Mouse (Mus musculus) embryonic facial prominence, embryonic 10.5 days (tissue): ENCODE data around the gene Myo1d. TPM values are rescaled to one million over a fixed set of nuclear protein-coding genes. Genes with fewer than 3 reads are reported as not detected.
A peak's percentile ranks its signal among the peaks of the same experiment; 100 is the strongest.

Experiments used
- DNase-seq: peaks from one replicate; pipeline ENCODE4 v3.0.0-alpha.2; 2017; ENCODE audit warnings: low spot score
- H3K27ac ChIP-seq: fragments of 300-500 bp; sonication (generic); replicated peaks from 2 replicates; pipeline ENCODE4 v1.5.1; 2016; ENCODE audit warnings: mild to moderate bottlenecking
- H3K27me3 ChIP-seq: fragments of 300-500 bp; sonication (generic); replicated peaks from 2 replicates; pipeline ENCODE4 v1.6.1; 2016; ENCODE audit warnings: low read depth, mild to moderate bottlenecking; ENCODE audit not compliant: poor library complexity, severe bottlenecking
- H3K36me3 ChIP-seq: fragments of 300-500 bp; sonication (generic); replicated peaks from 2 replicates; pipeline ENCODE4 v1.6.1; 2016; ENCODE audit warnings: mild to moderate bottlenecking, moderate library complexity
- H3K4me1 ChIP-seq: fragments of 300-500 bp; sonication (generic); 2 replicates; pipeline ENCODE4 v1.6.1; 2016
- H3K4me3 ChIP-seq: fragments of 300-500 bp; sonication (generic); 2 replicates; pipeline ENCODE4 v1.5.1; 2016; ENCODE audit warnings: mild to moderate bottlenecking, moderate library complexity
- H3K9me3 ChIP-seq: fragments of 300-500 bp; sonication (generic); 2 replicates; pipeline ENCODE4 v1.6.1; 2016; ENCODE audit warnings: mild to moderate bottlenecking
- WGBS: fragments of 180-500 bp; shearing (Covaris S2); methylation state at CpG from one replicate; pipeline ENCODE4 v1.1.7; 2016; 5-methylcytosine and 5-hydroxymethylcytosine counted together
- polyA plus RNA-seq: library from polyadenylated mRNA; unstranded; fragments of >200 nt; fragmentation: Nextera tagmentation; extraction: Ambion mirVana; gene quantifications from 2 replicates; pipeline ENCODE4 v1.2.1, GENCODE M21; 2016

The Myo1d gene
- polyA plus RNA-seq, 1 experiment from 2014 or later, result 4.0 TPM

GRCm38 (mm10) chr11:80498328-80499070 is 281.3 kb downstream of the Myo1d start:
- no peak overlapping the region; the same call in 1 of the 2 replicates for H3K27ac ChIP-seq
- no peaks in the 10 kb centered on the region for H3K27me3 ChIP-seq
- no peaks in the 10 kb centered on the region for H3K9me3 ChIP-seq
- no peaks in the 10 kb centered on the region for H3K36me3 ChIP-seq
- no peak overlapping the region for H3K4me3 ChIP-seq
- no peak for DNase-seq
- H3K4me1 ChIP-seq, result peaks cover 15% of the 10 kb centered on the region
- WGBS, result 70% methylated on average over 11 of the region's 11 CpGs

- no peak for DNase-seq
- WGBS, result 88% methylated on average over 10 of the region's 10 CpGs
- no peaks in the 10 kb centered on the region for H3K27me3 ChIP-seq
- H3K4me3 ChIP-seq, result no peak overlapping the region
- H3K27ac ChIP-seq, result no peak overlapping the region
- H3K4me1 ChIP-seq, result peaks cover 12% of the 10 kb centered on the region
- no peaks in the 10 kb centered on the region for H3K9me3 ChIP-seq
- H3K36me3 ChIP-seq, result no peaks in the 10 kb centered on the region
Observed at GRCm38 (mm10) chr11:80497225-80497919, 282.5 kb downstream of the Myo1d start.

GRCm38 (mm10) chr11:80496640-80497039 is 283.2 kb downstream of the Myo1d start:
- Histone ChIP-seq H3K9me3 (no peaks in the 10 kb centered on the region), H3K27me3 (no peaks in the 10 kb centered on the region), H3K4me3 (no peak overlapping the region), H3K27ac (no peak overlapping the region), H3K4me1 (peaks cover 12% of the 10 kb centered on the region), H3K36me3 (no peaks in the 10 kb centered on the region)
- no peak for DNase-seq
- WGBS, result 82% methylated on average over 1 of the region's 1 CpGs

- H3K9me3 ChIP-seq, result no peaks in the 10 kb centered on the region
- H3K36me3 ChIP-seq, result no peaks in the 10 kb centered on the region
- no peaks in the 10 kb centered on the region for H3K27me3 ChIP-seq
- 91% methylated on average over 6 of the region's 6 CpGs for WGBS
- H3K4me1 ChIP-seq, result peaks cover 15% of the 10 kb centered on the region
- no peak overlapping the region for H3K4me3 ChIP-seq
- no peak for DNase-seq
- no peak overlapping the region for H3K27ac ChIP-seq
Observed at GRCm38 (mm10) chr11:80495972-80496371, 283.9 kb downstream of the Myo1d start.

- H3K27ac ChIP-seq, result no peak overlapping the region
- no peaks in the 10 kb centered on the region for H3K36me3 ChIP-seq
- DNase-seq, result no peak
- H3K4me1 ChIP-seq, result peaks cover 27% of the 10 kb centered on the region
- WGBS, result 84% methylated on average over 9 of the region's 9 CpGs
- no peaks in the 10 kb centered on the region for H3K27me3 ChIP-seq
- no peak overlapping the region for H3K4me3 ChIP-seq
- H3K9me3 ChIP-seq, result no peaks in the 10 kb centered on the region
Observed at GRCm38 (mm10) chr11:80494852-80495251, 285.0 kb downstream of the Myo1d start.

- WGBS, result 93% methylated on average over 5 of the region's 5 CpGs
- H3K4me1 ChIP-seq, result peaks cover 30% of the 10 kb centered on the region
- no peaks in the 10 kb centered on the region for H3K36me3 ChIP-seq
- H3K4me3 ChIP-seq, result no peak overlapping the region
- no peaks in the 10 kb centered on the region for H3K27me3 ChIP-seq
- no peaks in the 10 kb centered on the region for H3K9me3 ChIP-seq
- H3K27ac ChIP-seq, result no peak overlapping the region
- no peak for DNase-seq
Observed at GRCm38 (mm10) chr11:80493186-80493585, 286.6 kb downstream of the Myo1d start.

GRCm38 (mm10) chr11:80490831-80491230 is 289.0 kb downstream of the Myo1d start:
- WGBS, result 67% methylated on average over 10 of the region's 10 CpGs
- peak overlapping the region; percentile 60 for H3K27ac ChIP-seq
- H3K36me3 ChIP-seq, result no peaks in the 10 kb centered on the region
- H3K4me3 ChIP-seq, result no peak overlapping the region
- H3K9me3 ChIP-seq, result no peaks in the 10 kb centered on the region
- no peak for DNase-seq
- no peaks in the 10 kb centered on the region for H3K27me3 ChIP-seq
- H3K4me1 ChIP-seq, result peaks cover 40% of the 10 kb centered on the region

GRCm38 (mm10) chr11:80489882-80490196 is 290.0 kb downstream of the Myo1d start:
- Histone ChIP-seq H3K36me3 (no peaks in the 10 kb centered on the region), H3K27me3 (peaks cover 10% of the 10 kb centered on the region; the same call in 1 of the 2 replicates), H3K4me1 (peaks cover 46% of the 10 kb centered on the region), H3K9me3 (no peaks in the 10 kb centered on the region), H3K4me3 (no peak overlapping the region), H3K27ac (peak overlapping the region; percentile 25; the same call in 1 of the 2 replicates)
- WGBS, result 51% methylated on average over 5 of the region's 5 CpGs
- no peak for DNase-seq

GRCm38 (mm10) chr11:80489172-80489881 is 290.5 kb downstream of the Myo1d start:
- Histone ChIP-seq H3K27ac (peak overlapping the region; percentile 25), H3K4me3 (no peak overlapping the region), H3K36me3 (no peaks in the 10 kb centered on the region), H3K27me3 (peaks cover 11% of the 10 kb centered on the region; the same call in 1 of the 2 replicates), H3K9me3 (no peaks in the 10 kb centered on the region), H3K4me1 (peaks cover 50% of the 10 kb centered on the region)
- no peak for DNase-seq
- 56% methylated on average over 12 of the region's 12 CpGs for WGBS

GRCm38 (mm10) chr11:80487904-80488587 is 291.8 kb downstream of the Myo1d start:
- no peak overlapping the region for H3K27ac ChIP-seq
- no peaks in the 10 kb centered on the region for H3K36me3 ChIP-seq
- H3K9me3 ChIP-seq, result no peaks in the 10 kb centered on the region
- no peak for DNase-seq
- 77% methylated on average over 15 of the region's 15 CpGs for WGBS
- no peak overlapping the region for H3K4me3 ChIP-seq
- peaks cover 59% of the 10 kb centered on the region for H3K4me1 ChIP-seq
- peaks cover 11% of the 10 kb centered on the region; the same call in 1 of the 2 replicates for H3K27me3 ChIP-seq

- no peak for DNase-seq
- H3K36me3 ChIP-seq, result no peaks in the 10 kb centered on the region
- peaks cover 62% of the 10 kb centered on the region for H3K4me1 ChIP-seq
- no peak overlapping the region for H3K4me3 ChIP-seq
- no peaks in the 10 kb centered on the region for H3K9me3 ChIP-seq
- 82% methylated on average over 10 of the region's 10 CpGs for WGBS
- H3K27me3 ChIP-seq, result peaks cover 16% of the 10 kb centered on the region; the same call in 1 of the 2 replicates
- no peak overlapping the region for H3K27ac ChIP-seq
Observed at GRCm38 (mm10) chr11:80485622-80486206, 294.1 kb downstream of the Myo1d start.

- H3K27me3 ChIP-seq, result peaks cover 16% of the 10 kb centered on the region; the same call in 1 of the 2 replicates
- DNase-seq, result no peak
- H3K4me3 ChIP-seq, result no peak overlapping the region
- H3K27ac ChIP-seq, result no peak overlapping the region
- H3K4me1 ChIP-seq, result peaks cover 56% of the 10 kb centered on the region
- 72% methylated on average over 9 of the region's 9 CpGs for WGBS
- no peaks in the 10 kb centered on the region for H3K9me3 ChIP-seq
- H3K36me3 ChIP-seq, result 0 out of 2 replicates have a peak, but pooled peaks cover under 1% of the 10 kb centered on the region
Observed at GRCm38 (mm10) chr11:80485120-80485551, 294.7 kb downstream of the Myo1d start.
